ENCODE assay signal across 10 mouse cellular contexts in the genomic region with DNA sequence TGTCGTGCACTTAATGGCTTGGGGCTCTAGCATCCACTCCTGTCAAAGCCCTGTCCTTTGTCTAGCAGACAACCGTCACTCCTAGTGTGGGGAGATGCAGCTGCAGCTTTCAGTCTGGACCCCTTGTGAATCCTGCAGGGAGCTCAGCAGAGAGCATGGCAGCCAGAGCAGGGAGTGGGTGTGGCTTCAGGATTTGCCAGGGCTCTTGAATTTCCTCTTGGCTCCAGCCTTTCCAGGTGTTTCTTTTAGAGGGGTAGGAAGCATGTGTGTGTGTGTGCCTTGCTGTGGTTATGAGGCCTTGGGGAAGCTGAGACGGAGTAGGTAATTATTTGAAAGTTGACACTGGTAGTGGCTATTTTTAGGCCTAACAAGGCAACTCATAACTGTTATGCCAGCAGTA.
DNase-seq lines count a peak whose midpoint lies in the region; ATAC-seq and TF ChIP-seq lines count a peak whose summit lies in the region.
"Had no signal": no experiment of that assay in that cellular context is flagged by ENCODE, and none has a peak within 500 bp of the region (broad histone marks: within the 10 kb centered on the region; RNA-seq: fewer than 3 reads in every experiment).

No protein-coding gene starts in this region.

- no peak overlapping the region for H3K4me2 ChIP-seq in hindbrain, postnatal 0 days (ENCODE audit: low read depth, low read length)
- no peak overlapping the region for H3K4me2 ChIP-seq in forebrain, embryonic 14.5 days (ENCODE audit: low read length)

- H3K36me3 ChIP-seq in hindbrain, embryonic 10.5 days, result no peaks in the 10 kb centered on the region
- no peaks in the 10 kb centered on the region for H3K36me3 ChIP-seq in hindbrain, postnatal 0 days (ENCODE audit: insufficient read depth, low read length)
- no peaks in the 10 kb centered on the region for H3K36me3 ChIP-seq in forebrain, embryonic 14.5 days (ENCODE audit: control insufficient read depth, insufficient read depth, low read length)
- no peaks in the 10 kb centered on the region for H3K36me3 ChIP-seq in limb, embryonic 10.5 days
- no peaks in the 10 kb centered on the region for H3K36me3 ChIP-seq in thymus, adult 2 months (ENCODE audit: control insufficient read depth, insufficient read depth, low read length)

- H3K4me1 ChIP-seq in hindbrain, embryonic 10.5 days (replicated peaks), result peaks cover 29% of the 10 kb centered on the region
- H3K4me1 ChIP-seq in hindbrain, postnatal 0 days (ENCODE audit: insufficient read depth, low read length), result no peaks in the 10 kb centered on the region; the same call in 1 of the 2 replicates
- no peaks in the 10 kb centered on the region; the same call in 1 of the 2 replicates for H3K4me1 ChIP-seq in forebrain, embryonic 14.5 days (ENCODE audit: control insufficient read depth, insufficient read depth, low read length)
- peaks cover 60% of the 10 kb centered on the region for H3K4me1 ChIP-seq in limb, embryonic 10.5 days
- H3K4me1 ChIP-seq in thymus, adult 2 months (replicated peaks; ENCODE audit: control insufficient read depth, insufficient read depth, low read length), result no peaks in the 10 kb centered on the region

- no peak for TF ChIP-seq POLR2A in thymus, adult 2 months (IDR thresholded peaks at IDR 0.05; ENCODE audit: control insufficient read depth, extremely low read depth, insufficient read depth, low read length, poor library complexity)

- no peaks in the 10 kb centered on the region for H3K9me3 ChIP-seq in hindbrain, embryonic 10.5 days
- H3K9me3 ChIP-seq in hindbrain, postnatal 0 days (ENCODE audit: low read length), result no peaks in the 10 kb centered on the region
- H3K9me3 ChIP-seq in forebrain, embryonic 14.5 days (replicated peaks; ENCODE audit: control insufficient read depth, low read length), result no peaks in the 10 kb centered on the region
- no peaks in the 10 kb centered on the region for H3K9me3 ChIP-seq in limb, embryonic 10.5 days (replicated peaks)

- DNase-seq in hindbrain, embryonic 10.5 days (ENCODE audit: low spot score), result peak; percentile 17
- DNase-seq in hindbrain, postnatal 0 days (ENCODE audit: low spot score), result no peak
- peak; percentile 38 for DNase-seq in forebrain, embryonic 14.5 days (ENCODE audit: low spot score)
- DNase-seq in limb, embryonic 10.5 days (ENCODE audit: low spot score), result peak; percentile 45
- DNase-seq in retina, embryonic 14.5 days (ENCODE audit: low spot score), result peak; percentile 43
- DNase-seq in thymus, adult 2 months, result no peak
- DNase-seq in frontal cortex, postnatal 10 days (ENCODE audit: low spot score in 2 of 2), result no peak

- 38% methylated on average over 3 of the region's 3 CpGs for WGBS in hindbrain, embryonic 10.5 days
- 34% methylated on average over 3 of the region's 3 CpGs for WGBS in hindbrain, postnatal 0 days
- WGBS in forebrain, embryonic 14.5 days, result 39% methylated on average over 3 of the region's 3 CpGs
- WGBS in limb, embryonic 10.5 days, result 29% methylated on average over 3 of the region's 3 CpGs
- WGBS in thymus, adult 2 months, result 82% methylated on average over 3 of the region's 3 CpGs

- no peak overlapping the region for H3K4me3 ChIP-seq in hindbrain, embryonic 10.5 days
- H3K4me3 ChIP-seq in hindbrain, postnatal 0 days (ENCODE audit: low read length), result no peak overlapping the region
- H3K4me3 ChIP-seq in forebrain, embryonic 14.5 days (ENCODE audit: low read depth, low read length), result no peak overlapping the region
- no peak overlapping the region for H3K4me3 ChIP-seq in limb, embryonic 10.5 days
- H3K4me3 ChIP-seq in thymus, adult 2 months (ENCODE audit: control insufficient read depth, insufficient read depth, low read length), result no peak overlapping the region
- H3K4me3 ChIP-seq: left cerebral cortex, adult 2 months had no signal

- ATAC-seq in hindbrain, postnatal 0 days, result no peak
- peak; percentile 60; the same call in 1 of the 2 replicates for ATAC-seq in forebrain, embryonic 14.5 days
- no peak for ATAC-seq in cerebellum, adult (ENCODE audit: insufficient number of reproducible peaks, low FRiP score, low TSS enrichment)

- no peak overlapping the region for H3K9ac ChIP-seq in hindbrain, postnatal 0 days (replicated peaks; ENCODE audit: low read length)
- no peak overlapping the region for H3K9ac ChIP-seq in forebrain, embryonic 14.5 days (ENCODE audit: low read length)

- H3K27me3 ChIP-seq in hindbrain, embryonic 10.5 days (ENCODE audit: insufficient read depth, poor library complexity, severe bottlenecking), result no peaks in the 10 kb centered on the region
- H3K27me3 ChIP-seq in hindbrain, postnatal 0 days (ENCODE audit: insufficient read depth, low read length), result no peaks in the 10 kb centered on the region
- no peaks in the 10 kb centered on the region for H3K27me3 ChIP-seq in forebrain, embryonic 14.5 days (replicated peaks; ENCODE audit: control insufficient read depth, insufficient read depth, low read length)
- no peaks in the 10 kb centered on the region for H3K27me3 ChIP-seq in limb, embryonic 10.5 days (ENCODE audit: low read depth, poor library complexity, severe bottlenecking)
- no peaks in the 10 kb centered on the region for H3K27me3 ChIP-seq in thymus, adult 2 months (ENCODE audit: control insufficient read depth, insufficient read depth, low read length)
- H3K27me3 ChIP-seq: CH12.LX had no signal

- peak overlapping the region; percentile 17 for H3K27ac ChIP-seq in hindbrain, embryonic 10.5 days
- no peak overlapping the region for H3K27ac ChIP-seq in hindbrain, postnatal 0 days
- 0 out of 2 replicates have a peak overlapping the region, but pooled peaks have one; percentile 9 for H3K27ac ChIP-seq in forebrain, embryonic 14.5 days (ENCODE audit: low read depth, low read length)
- peak overlapping the region; percentile 76 for H3K27ac ChIP-seq in limb, embryonic 10.5 days
- H3K27ac ChIP-seq in thymus, adult 2 months (ENCODE audit: control insufficient read depth, insufficient read depth, low read length), result no peak overlapping the region
- H3K27ac ChIP-seq: left cerebral cortex, adult 2 months had no signal

- TF ChIP-seq CTCF in hindbrain, postnatal 0 days (IDR thresholded peaks at IDR 0.05; ENCODE audit: low read depth), result no peak
- TF ChIP-seq CTCF in thymus, adult 2 months (IDR thresholded peaks at IDR 0.05; ENCODE audit: borderline replicate concordance, control insufficient read depth, extremely low read depth, insufficient read depth, low read length, poor library complexity), result no peak

Comparison
In these comparisons a context has a peak if more than half of its experiments do, and no peak if none do; other contexts are left out.
1. DNase-seq: peak in hindbrain, embryonic 10.5 days (single experiment), forebrain, embryonic 14.5 days (single experiment), limb, embryonic 10.5 days (single experiment) and retina, embryonic 14.5 days (single experiment); none in hindbrain, postnatal 0 days (single experiment), thymus, adult 2 months (single experiment) and frontal cortex, postnatal 10 days (0 of 2).
2. H3K27ac ChIP-seq: peak in hindbrain, embryonic 10.5 days (single experiment), forebrain, embryonic 14.5 days (single experiment) and limb, embryonic 10.5 days (single experiment); none in hindbrain, postnatal 0 days (single experiment) and thymus, adult 2 months (single experiment).